Mouse (Mus musculus): ENCODE measurements around the gene Sertad2. TPM values are rescaled to one million over a fixed set of nuclear protein-coding genes. Genes with fewer than 3 reads are reported as not detected.

The Sertad2 gene
- 11.8 and 12.6 TPM in 2 replicates for total RNA-seq (2017)

DNA sequence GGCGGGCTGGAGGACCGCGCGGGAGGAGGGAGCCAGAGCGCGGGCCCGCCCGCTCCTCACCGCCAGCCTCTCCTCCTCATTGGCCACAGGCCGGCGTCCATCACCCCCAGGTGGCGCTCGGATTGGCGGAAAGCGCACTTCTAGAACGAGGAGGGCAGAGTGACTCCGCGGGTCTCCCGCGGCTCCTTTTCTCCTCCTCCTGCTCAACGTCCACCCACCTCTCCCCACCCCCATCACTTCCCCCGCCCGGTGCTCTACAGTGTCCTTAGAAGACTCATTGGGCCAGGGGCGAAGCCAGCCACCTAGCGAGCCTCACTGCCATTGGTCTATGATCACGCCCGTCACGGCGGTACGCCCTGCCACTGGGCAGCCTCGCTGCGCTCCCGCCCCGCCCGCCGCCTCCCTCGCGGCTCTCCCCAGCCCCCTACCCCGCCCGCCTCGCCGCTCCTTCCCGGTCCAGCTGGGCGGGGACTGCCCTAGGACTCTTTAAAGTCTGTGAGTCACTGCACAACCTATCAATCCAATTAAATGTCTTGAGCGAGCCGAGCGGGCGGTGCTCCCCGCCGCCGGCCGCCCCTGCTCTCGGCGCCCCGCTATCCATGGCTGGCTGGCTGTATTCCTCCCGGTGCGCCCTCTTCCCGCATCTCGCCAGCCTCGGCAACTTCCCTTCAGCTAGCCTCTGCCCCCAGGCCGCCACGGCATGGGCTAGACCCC lies at the start of gene Sertad2:
Gene Sertad2 (plus strand): TSS at position 515 of the 714 bp plus-strand sequence.
- ATAC-seq (replicated peaks; ENCODE audit: low read depth, poor library complexity, severe bottlenecking): peak; percentile 91

DNA sequence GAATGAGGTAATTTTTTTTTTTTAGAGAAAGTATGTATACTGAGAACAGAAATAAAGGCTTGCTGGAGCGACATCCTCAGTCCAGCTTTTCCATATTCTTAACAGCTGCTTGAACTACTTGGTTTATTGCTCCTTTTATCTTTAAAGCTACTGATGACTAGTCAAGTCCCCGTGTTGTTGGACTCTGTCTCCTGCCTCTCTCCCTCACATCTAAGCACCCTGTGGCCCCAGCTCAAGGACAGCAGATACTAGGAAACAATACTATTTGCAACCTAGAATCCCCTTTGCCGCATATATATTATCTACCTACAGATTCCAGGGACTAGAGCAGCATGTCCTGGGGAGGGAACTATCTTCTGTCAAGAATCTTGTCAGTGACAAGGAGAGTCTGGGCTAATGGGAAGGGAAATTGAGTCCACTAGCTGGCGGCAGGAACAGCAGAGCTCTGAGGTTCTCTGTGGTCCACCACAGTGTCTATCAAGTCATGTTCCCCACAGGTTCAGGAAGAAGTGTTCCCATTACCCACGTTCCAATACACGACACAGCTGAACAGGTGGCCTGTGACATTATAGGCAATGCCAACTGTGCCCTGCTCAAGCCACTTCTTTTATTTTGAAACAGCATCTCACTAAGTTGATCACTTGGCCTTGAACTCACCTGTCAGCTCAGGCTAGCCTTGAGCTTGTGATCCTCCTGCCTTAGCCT lies 49.0 kb upstream of the Sertad2 start:
- no peak for ATAC-seq (replicated peaks; ENCODE audit: low read depth, poor library complexity, severe bottlenecking)

GRCm38 (mm10) chr11:20500516-20500915 lies 42.5 kb upstream of the Sertad2 start:
- peak; percentile 90 for ATAC-seq (replicated peaks; ENCODE audit: low read depth, poor library complexity, severe bottlenecking)

GRCm38 (mm10) chr11:20501160-20501955 lies 41.7 kb upstream of the Sertad2 start:
- no peak for ATAC-seq (replicated peaks; ENCODE audit: low read depth, poor library complexity, severe bottlenecking)

DNA sequence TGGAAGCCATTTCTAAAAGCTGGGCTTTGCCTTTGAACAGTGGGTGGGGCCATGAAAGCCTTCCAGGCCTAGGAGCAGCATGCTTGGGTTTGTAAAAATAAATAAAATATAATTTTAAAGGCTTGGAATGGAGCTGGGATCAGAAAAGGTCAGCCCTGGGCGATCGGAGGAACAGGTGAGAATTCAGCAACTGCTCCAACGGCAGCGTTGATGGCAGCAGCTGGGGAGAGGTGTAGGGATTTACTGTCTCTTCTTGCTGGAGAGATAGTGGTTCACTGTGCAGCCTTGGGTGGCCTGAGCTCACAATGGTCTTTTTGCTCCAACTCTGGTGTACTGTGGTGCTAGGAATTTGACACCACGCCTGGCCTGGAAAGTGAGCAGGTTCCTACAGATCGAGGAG lies 29.5 kb upstream of the Sertad2 start:
- no peak for ATAC-seq (replicated peaks; ENCODE audit: low read depth, poor library complexity, severe bottlenecking)

- ATAC-seq (replicated peaks; ENCODE audit: low read depth, poor library complexity, severe bottlenecking): no peak
These were observed 28.3 kb upstream of the Sertad2 start for GRCm38 (mm10) chr11:20514757-20515156.

- no peak for ATAC-seq (replicated peaks; ENCODE audit: low read depth, poor library complexity, severe bottlenecking)
These were observed 21.7 kb upstream of the Sertad2 start for GRCm38 (mm10) chr11:20521321-20521720.

DNA sequence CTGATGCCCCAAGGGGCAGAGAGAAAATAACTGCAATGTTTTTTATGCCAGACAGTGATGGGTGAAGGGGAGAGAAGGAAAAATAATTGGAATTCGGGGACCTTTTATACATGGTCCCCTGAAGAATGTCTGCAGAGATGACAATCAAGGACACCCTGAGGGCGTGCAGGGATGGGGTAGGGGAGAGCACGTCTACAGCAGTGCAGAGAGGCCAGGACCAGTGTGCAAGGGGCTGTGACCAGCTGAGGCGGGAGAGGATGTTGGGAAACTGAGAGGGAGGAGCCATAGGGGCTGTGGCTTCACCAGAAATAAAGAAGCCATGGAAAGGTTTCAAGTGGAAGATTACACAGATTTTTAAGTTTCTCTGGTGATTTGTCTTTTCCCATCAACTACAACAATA lies 20.3 kb upstream of the Sertad2 start:
- 0 out of 2 replicates have a peak, but pooled peaks have one; percentile 54 for ATAC-seq (replicated peaks; ENCODE audit: low read depth, poor library complexity, severe bottlenecking)

DNA sequence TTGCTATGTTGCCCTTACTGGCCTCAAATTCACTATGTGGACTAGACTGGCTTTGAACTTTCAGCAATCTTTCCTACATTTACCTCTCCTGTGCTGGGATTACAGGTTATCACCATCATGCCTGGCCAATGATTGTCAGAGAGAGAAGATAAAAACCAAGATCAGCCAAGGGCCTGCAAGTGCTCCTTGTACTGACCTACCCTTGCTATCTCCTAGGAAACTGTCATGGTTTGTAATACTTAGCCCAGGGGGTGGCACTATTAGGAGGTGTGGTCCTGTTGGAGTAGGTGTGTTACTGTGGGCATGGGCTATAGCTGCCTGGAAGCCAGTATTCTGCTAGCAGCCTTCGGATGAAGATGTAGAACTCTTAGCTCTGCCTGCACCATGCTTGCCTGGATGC lies 18.6 kb upstream of the Sertad2 start:
- no peak for ATAC-seq (replicated peaks; ENCODE audit: low read depth, poor library complexity, severe bottlenecking)

GRCm38 (mm10) chr11:20525909-20526308 lies 17.1 kb upstream of the Sertad2 start:
- ATAC-seq (replicated peaks; ENCODE audit: low read depth, poor library complexity, severe bottlenecking): no peak

GRCm38 (mm10) chr11:20527901-20528300 lies 15.2 kb upstream of the Sertad2 start:
- no peak for ATAC-seq (replicated peaks; ENCODE audit: low read depth, poor library complexity, severe bottlenecking)

- ATAC-seq (replicated peaks; ENCODE audit: low read depth, poor library complexity, severe bottlenecking): no peak
These were observed 11.4 kb upstream of the Sertad2 start for GRCm38 (mm10) chr11:20531682-20531991.

DNA sequence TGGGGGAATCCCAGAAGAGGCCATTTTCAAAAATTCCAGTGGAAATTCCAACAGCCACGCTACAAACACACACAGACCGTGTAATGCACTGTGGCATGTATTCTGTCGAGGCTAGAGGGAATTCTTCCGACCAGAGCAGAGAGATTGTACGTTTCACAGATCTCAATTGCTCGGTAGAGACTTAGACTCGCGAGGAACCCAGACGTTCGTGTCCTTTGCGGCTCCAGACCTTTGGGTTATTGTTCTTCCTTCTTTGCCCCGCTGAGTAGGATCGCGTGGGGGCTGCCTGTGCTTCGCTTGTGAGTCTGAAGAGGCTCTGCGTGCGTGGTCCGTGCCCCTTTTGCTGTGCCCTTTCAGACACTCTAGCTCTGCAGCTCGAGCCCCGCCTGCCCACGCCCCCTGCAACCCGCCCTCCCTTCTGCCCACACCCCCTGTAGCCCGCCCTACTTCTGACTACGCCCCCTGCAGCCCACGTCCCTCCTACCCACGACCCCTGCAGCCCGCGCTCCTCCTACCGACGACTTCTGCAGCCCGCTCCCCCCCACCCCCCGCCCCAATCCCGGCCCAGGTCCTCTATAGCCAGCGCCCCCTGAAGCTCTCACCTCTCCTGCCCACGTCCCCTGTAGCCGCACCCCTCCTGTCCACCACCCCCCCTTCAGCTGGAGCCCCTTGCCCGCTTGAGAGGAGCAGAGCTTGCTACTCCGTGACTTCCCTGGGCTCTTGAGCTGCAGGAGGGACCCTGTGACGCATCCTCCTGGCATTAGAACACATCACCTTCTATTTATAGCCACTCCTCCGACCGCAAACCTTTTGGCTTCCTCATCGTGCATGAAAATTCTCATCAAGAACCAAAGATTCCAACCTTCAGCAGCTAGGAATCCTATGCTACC lies 10.8 kb upstream of the Sertad2 start:
- ATAC-seq (replicated peaks; ENCODE audit: low read depth, poor library complexity, severe bottlenecking): peak; percentile 86

DNA sequence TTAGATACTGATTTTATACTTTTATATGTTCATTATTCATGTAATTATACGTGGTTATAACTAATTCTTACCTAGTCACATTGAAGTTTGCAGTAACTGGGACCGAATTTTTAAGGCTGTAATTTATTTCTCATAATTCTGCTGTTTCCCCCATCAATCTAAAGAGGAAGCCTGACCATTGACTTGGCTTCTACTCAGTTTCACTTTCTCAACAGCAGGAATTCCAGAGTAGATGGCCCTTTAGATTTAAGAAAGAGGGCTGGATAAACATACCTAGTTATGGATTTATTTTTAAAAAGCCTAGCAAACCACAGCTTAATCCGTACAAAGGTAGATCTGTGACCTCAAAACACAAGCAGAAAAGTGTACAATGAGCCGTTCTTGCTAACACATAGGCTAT lies 9.8 kb upstream of the Sertad2 start:
- ATAC-seq (replicated peaks; ENCODE audit: low read depth, poor library complexity, severe bottlenecking): no peak

- ATAC-seq (replicated peaks; ENCODE audit: low read depth, poor library complexity, severe bottlenecking): no peak
These were observed 5.8 kb upstream of the Sertad2 start for GRCm38 (mm10) chr11:20537221-20537620.

- no peak for ATAC-seq (replicated peaks; ENCODE audit: low read depth, poor library complexity, severe bottlenecking)
These were observed 4.6 kb upstream of the Sertad2 start for GRCm38 (mm10) chr11:20538496-20538895.

DNA sequence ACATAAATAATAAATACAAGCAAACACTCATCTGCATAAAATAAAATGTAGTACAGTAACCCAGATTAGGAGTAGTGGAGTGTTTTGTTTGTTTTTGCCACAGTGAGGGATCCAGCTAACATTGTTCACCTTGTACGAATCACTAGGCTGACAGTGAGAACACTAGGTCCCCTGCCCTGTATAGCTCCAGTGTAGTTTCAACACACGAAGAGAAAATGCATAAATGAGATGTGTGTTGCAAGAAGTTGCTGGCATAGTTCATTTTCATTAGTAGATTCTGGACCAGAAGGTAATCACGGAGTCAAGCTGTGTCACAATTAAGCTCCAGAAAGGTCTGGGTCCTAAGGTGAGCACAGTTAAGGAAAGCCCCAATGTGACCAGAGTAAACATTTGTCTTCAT lies 1.8 kb upstream of the Sertad2 start:
- no peak for ATAC-seq (replicated peaks; ENCODE audit: low read depth, poor library complexity, severe bottlenecking)

DNA sequence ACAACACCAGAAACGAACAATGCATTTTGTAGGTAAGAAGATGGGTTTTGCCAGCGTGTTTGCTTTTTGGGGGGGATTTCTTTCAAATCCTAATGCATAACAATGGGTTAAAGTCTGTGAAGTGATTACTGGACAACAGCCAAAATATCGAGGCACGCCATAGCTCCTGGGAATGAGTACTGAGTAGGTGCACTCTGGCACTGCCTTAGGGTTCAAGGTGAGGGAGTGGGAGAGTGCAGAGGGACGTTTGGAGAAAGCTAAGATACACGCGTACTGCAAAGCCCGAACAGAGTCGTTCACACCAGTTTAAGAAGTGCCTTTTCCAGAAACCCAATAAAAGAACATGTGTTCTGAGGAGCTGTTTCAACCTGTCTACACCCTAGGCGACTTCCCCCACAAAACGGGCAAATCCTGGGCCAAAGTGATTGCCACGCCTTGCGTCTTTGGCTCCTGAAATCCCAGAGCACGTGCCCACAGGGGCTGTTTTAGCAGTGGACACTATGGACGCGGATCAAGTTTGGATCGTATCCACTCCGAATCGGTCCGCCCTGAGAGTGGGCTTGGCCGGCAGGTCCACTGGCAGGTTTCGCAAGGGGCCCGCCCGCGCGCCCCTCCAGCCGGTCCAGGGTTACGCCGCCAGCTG lies 937 bp upstream of the Sertad2 start:
- no peak; the same call in 1 of the 2 replicates for ATAC-seq (replicated peaks; ENCODE audit: low read depth, poor library complexity, severe bottlenecking)

DNA sequence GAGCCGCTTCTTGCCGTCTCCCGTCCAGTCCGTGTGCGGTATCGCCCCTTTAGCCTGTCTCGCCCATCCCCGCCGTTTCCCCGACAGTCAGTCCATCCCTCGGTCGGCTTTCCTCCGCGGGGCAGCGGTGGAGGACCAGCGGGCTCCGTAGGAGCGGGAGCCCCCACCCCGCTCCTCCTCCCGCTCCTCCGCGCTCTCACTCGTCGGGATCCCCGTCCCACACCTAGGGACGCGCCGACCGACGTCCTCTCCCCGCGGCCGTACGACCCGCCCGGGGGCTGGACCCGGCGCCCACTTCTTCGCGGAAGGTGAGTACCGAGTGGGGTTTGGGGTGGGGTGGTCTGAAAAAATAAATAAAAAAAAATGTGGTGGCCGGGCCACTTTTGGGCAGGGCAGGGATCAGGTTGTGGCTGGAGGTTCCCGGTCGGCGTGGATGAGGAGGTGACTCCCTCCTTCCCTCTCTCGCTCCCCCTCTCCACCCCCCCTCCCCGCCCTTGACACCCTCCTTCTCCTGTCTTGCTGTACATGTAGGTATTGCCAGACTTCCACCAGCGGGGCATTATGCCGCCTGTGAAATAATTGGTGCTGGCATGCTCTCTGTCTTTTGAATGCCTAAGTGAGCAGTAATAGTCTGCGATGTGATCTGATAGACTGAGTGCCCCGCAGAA lies 534 bp downstream of the Sertad2 start:
- peak; percentile 5; the same call in 1 of the 2 replicates for ATAC-seq (replicated peaks; ENCODE audit: low read depth, poor library complexity, severe bottlenecking)

Measured in common myeloid progenitor, adult 5-6 weeks (primary cell).